Mouse (Mus musculus): ENCODE results near the gene Miip.

DNA sequence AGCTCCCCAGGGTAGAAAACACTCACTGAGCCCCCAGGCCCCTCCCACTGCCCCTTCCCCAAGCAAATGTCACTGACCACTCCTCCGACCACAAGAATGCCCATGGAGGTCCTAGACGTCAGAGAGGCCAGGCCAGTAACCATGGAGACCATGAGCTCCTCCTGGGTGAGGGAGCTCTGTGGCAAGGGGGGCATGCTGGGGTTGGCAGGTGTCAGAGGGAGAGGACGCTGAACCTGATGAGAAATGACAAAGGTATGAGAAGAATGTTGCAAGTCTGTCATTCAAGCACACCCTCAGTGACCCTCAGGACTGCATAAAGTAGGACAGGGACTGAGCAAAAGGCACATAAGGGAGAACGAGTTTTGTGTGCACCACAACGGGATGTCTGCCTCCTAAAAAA lies 11.2 kb upstream of the Miip start:
- no peak for TF ChIP-seq POLR2A (IDR thresholded peaks at IDR 0.05; ENCODE audit: low read depth, low read length)
- no peak for TF ChIP-seq CTCF (IDR thresholded peaks at IDR 0.05; ENCODE audit: borderline replicate concordance, insufficient read depth, low read length)
